In genomic region chr5:44943023-44943921, GRCm38 (mm10) we compare ENCODE assay signal across 8 mouse cellular contexts.
DNase-seq lines count a peak whose midpoint lies in the region; ATAC-seq and TF ChIP-seq lines count a peak whose summit lies in the region.

No protein-coding gene starts in this region.

- peak; percentile 86 for ATAC-seq in frontal cortex, adult (ENCODE audit: low TSS enrichment)
- ATAC-seq in midbrain, embryonic 15.5 days (replicated peaks) = peak; percentile 45; the same call in 1 of the 2 replicates
- no peak for ATAC-seq in erythroblast, adult 5-6 weeks (replicated peaks; ENCODE audit: low FRiP score, poor library complexity, severe bottlenecking)

- no peaks in the 10 kb centered on the region for H3K9me3 ChIP-seq in midbrain, embryonic 15.5 days

- no peaks in the 10 kb centered on the region for H3K27me3 ChIP-seq in midbrain, embryonic 15.5 days (replicated peaks)

- DNase-seq in frontal cortex, postnatal 14 days (ENCODE audit: low spot score in 2 of 2) = no peak
- peak; percentile 89 for DNase-seq in embryo, embryonic 10.5 days (ENCODE audit: low spot score)
- peak; percentile 18 for DNase-seq in kidney, postnatal 10 days
- DNase-seq in cerebellum, adult 11-12 months = no peak
- no peak for DNase-seq in left cerebral cortex, adult 2 months (ENCODE audit: extremely low spot score in 1 of 2, low spot score in 2 of 2)

- peaks cover 9% of the 10 kb centered on the region; the same call in 1 of the 2 replicates for H3K4me1 ChIP-seq in midbrain, embryonic 15.5 days

- H3K4me3 ChIP-seq in midbrain, embryonic 15.5 days = no peak overlapping the region
- H3K4me3 ChIP-seq in left cerebral cortex, adult 2 months = no peak overlapping the region

- WGBS in midbrain, embryonic 15.5 days = 21% methylated on average over 7 of the region's 7 CpGs

- no peaks in the 10 kb centered on the region for H3K36me3 ChIP-seq in midbrain, embryonic 15.5 days (replicated peaks)

- intact Hi-C loops in left cerebral cortex, adult 2 months (cut with DNase I) = no loop called here

- H3K4me2 ChIP-seq in midbrain, embryonic 15.5 days = no peak overlapping the region

- no peak overlapping the region for H3K9ac ChIP-seq in midbrain, embryonic 15.5 days

- TF ChIP-seq CTCF in left cerebral cortex, adult 2 months (IDR thresholded peaks at IDR 0.05) = no peak

- 0 out of 2 replicates have a peak overlapping the region, but pooled peaks have one; percentile 39 for H3K27ac ChIP-seq in midbrain, embryonic 15.5 days
- H3K27ac ChIP-seq in left cerebral cortex, adult 2 months = no peak overlapping the region

Comparison
In these comparisons a context has a peak if more than half of its experiments do, and no peak if none do; other contexts are left out.
1. DNase-seq: peak in embryo, embryonic 10.5 days (single experiment) and kidney, postnatal 10 days (single experiment); none in frontal cortex, postnatal 14 days (0 of 2), cerebellum, adult 11-12 months (single experiment) and left cerebral cortex, adult 2 months (0 of 2).